Mouse (Mus musculus): ENCODE data around the gene Atf7.

Gene Atf7

GRCm38 (mm10) chr15:102498322-102498721, 126.9 kb downstream of the Atf7 start:
- DNase-seq (ENCODE audit: low spot score): no peak

GRCm38 (mm10) chr15:102487664-102488063, 137.6 kb downstream of the Atf7 start:
- no peak for DNase-seq (ENCODE audit: low spot score)

GRCm38 (mm10) chr15:102485853-102486252, 139.4 kb downstream of the Atf7 start:
- DNase-seq (ENCODE audit: low spot score): no peak

GRCm38 (mm10) chr15:102483136-102483535, 142.1 kb downstream of the Atf7 start:
- no peak for DNase-seq (ENCODE audit: low spot score)

Measured in c-Kit-positive CD71-positive TER-119-positive erythroid progenitor cells, embryonic 14.5 days (primary cell).